Mouse (Mus musculus): ENCODE data around the gene Edf1.

- TF ChIP-seq CTCF (IDR thresholded peaks at IDR 0.05; ENCODE audit: low read depth): peak; percentile 3; the same call in 1 of the 2 replicates
- TF ChIP-seq EP300 (IDR thresholded peaks at IDR 0.05; ENCODE audit: low read depth): no peak
These were observed 25.9 kb downstream of the Edf1 start for GRCm38 (mm10) chr2:25583571-25583970.

Data from liver, postnatal 0 days (tissue).